Mouse (Mus musculus) Muller cell, postnatal 12 days (primary cell): ENCODE measurements around the gene Kdm4c.
"Not testable (repeated sequence)": the region's sequence is repeated elsewhere in the genome, so short reads cannot be mapped to it uniquely, and the experiment has no call there.

Experiments
- DNase-seq: peaks from one replicate; pipeline ENCODE4 v3.0.0-alpha.2; 2015; ENCODE audit errors: inconsistent ontology term

Kdm4c gene

DNA sequence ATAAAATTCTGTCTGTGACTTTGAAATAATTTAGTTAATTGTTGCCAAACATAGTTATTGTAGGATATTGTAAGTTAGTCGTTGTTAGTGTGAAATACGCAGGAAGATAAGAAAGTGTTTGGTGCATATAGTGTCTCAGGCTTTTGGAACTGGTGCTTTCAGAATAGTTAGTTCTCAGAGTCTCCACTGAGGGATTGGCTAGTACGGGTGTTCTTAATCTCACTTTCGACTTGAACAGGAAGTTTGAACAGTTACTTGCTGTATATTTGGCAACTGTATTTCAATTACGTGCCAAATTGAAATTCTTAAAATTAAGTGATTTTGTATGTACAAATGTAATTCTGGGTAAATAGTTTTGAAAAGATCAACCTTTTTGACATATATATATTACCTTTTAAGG, 68.8 kb downstream of the Kdm4c start:
- no peak for DNase-seq

DNA sequence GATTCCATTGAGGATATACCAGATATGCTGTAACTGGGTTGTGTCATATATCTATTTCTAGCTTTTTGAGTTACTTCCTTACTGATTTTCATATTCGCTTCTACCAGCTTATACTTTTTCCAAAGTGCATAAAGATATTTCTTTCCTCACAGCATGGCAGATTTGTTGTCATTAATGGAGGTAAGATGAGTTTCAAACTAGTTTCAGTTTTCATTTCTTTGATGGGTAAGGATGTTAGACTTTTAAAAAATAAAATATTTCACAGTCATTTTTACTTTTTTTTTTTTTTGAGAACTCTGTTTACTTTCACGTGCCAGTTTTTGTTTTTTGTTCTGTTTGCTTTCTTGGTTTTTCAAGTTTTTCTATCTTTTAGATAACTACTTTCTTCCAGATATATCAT, 70.6 kb downstream of the Kdm4c start:
- DNase-seq = no peak

DNA sequence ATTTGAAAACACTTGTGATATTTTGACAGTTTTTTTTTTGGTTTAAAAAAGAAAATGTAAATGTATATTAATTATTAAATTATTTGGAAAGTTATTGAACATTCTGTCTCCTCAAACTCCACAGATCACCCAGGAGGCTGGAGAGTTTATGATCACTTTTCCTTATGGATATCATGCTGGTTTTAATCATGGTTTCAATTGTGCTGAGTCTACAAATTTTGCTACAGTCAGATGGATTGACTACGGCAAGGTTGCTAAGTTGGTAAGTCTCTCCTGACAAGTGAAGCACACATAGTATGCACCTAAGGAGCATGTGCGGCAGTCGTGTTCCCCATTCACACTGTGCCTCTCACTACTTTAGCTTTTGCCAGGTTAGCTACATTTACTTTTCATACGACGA, 73.1 kb downstream of the Kdm4c start:
- DNase-seq = no peak

DNA sequence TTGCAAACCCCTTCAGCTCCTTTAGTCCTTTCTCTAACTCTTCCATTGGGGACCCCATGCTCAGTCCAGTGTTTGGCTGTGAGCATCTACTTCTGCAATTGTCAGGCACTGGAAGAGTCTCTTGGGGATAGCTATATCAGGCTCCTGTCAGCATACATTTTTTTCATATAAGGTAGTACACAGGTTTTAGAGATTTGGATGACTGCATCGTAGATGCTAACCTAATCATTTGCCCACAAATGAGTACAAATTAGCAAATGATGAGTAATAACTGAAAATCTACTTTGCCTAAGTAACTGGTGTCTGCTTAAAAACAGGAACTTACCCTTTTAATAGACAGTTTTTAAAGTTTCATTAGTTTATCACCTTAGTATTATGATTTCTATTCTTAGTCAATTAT, 77.0 kb downstream of the Kdm4c start:
- DNase-seq = no peak

DNA sequence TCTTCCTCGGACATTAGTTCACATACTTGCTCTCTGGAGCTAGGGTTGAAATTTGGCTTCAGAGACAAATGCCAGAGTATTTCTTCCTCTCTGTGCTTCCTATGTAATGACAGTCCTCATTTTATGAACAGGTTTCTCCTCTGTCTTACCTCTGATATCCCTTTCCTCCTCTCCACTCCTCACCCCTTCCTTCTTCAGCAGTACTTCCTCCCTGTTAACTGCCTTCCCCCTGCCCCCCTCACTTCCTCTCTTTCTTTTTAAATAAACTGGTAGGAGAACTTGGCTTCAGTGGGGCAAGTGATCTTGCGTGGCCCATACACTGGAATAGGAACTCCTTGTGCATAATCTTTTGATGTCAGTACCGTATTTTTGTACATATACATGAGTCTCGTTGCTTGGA, 115.2 kb downstream of the Kdm4c start:
- no peak for DNase-seq

DNA sequence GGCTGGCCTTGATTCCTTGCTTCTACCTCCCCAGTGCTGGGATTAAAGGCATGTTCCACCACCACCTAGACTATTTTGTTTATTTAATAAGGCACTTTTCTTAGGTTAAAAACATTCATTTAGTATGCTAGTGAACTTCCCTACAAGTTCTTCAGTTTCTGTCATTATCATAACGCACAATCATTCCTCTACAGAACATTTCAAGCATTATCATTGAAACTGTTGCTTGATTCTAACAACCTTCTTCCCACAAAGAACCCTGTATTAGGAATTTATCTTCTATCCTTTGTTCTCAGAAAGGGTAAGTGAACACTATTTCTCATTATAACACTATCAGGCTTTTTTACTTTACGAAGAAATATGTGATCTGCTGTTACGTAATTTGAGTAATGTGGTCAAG, 118.0 kb downstream of the Kdm4c start:
- DNase-seq = no peak

DNA sequence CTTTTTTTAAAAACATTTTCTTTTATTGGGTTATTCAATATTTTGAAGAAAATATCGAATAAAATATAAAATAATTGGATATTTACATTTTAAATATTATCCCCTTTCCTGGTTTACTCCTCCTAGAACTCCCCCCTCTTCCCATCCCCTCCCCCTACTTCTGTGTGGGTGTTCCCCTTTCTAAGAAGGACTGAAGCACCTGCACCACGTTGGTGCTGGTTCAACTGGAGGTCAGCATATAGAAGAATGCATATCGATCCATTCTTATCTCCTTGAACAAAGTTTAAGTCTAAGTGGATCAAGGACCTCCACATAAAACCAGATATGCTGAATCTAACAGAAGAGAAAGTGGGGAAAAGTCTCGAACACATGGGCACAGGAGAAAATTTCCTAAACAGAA, 144.3 kb downstream of the Kdm4c start:
- no peak for DNase-seq

DNA sequence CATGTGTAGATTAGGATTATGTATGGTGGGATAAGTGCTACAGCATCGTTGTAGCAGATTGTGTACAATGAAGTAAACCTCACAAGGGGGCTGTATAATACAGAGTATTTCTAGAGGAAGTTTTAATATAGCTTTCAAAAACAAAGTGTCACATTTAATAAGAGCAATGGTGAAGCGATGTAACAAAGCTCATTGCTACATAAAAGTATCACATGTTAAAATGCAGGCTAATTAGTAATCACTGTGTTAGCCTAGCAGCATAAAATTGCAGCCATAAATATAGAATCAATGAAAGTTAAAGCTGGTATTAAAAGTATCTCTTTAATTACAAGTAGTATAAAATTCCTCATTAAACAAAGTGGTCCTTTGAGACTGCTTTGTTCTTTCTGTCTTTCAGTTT, 150.9 kb downstream of the Kdm4c start:
- DNase-seq = no peak

DNA sequence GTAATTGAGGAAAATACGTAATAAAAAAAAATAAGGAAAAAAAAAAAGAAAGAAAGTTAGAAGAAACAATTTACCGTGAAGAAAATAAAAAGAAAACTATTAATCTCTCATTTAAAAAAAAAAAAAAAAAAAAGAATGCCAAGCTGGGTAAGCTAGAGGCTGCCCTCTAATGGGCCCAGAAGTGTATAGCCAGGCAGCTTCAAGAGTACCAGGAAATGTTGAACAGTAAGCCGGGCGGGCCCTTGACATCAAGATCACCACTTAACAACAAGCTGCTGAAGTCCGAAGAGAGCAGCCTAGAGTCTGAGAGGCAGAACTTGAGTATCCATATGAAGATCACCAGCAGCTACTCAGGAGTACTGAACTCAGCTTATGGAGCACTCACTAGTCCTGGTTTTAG, 154.3 kb downstream of the Kdm4c start:
- no peak for DNase-seq

DNA sequence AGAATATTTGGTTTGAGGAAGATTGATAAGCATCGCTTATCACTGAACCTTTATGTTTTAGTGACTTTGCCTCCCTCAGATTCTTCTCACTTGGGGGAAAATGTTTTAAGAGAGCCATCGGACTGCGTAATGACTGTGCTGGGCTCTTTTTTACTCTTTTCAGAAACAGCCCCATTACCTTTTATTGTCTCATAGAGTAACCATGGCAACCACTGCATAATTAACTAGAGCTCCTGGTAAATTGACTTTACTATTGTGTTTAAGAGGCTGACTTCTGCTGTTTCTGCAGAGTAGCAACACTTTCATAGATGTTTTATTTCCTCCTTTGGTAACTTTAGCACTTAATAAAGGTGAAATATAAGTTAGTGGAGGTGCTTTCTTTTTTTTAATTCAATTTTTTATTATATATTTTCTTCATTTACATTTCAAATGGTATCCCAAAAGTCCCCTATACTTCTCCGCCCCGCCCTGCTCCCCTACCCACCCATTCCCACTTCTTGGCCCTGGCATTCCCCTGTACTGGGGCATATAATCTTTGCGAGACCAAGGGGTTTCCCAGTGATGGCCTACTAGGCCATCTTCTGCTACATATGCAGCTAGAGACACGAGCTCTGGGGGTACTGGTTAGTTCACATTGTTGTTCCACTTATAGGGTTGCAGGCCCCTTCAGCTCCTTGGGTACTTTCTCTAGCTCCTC, 159.5 kb downstream of the Kdm4c start:
- DNase-seq = not testable (repeated sequence)

DNA sequence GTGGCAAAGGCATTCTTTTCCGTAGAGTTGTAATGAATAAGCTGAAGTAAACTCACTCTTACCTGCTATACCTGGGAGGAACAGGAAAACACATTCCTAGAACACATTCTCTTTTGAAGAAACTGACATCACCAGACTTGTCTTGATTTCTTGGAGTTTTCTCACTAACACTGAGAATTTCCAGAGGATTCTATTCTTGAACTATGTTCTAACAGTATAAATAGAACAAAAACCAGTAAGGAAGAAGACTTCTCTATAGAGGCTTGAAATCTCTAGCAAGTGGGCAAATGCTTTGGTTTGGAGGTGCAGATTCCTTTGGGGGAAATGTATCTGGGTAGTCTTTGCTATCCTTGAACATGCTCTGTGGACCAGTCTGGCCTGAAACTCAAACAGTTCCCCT, 166.4 kb downstream of the Kdm4c start:
- no peak for DNase-seq

DNA sequence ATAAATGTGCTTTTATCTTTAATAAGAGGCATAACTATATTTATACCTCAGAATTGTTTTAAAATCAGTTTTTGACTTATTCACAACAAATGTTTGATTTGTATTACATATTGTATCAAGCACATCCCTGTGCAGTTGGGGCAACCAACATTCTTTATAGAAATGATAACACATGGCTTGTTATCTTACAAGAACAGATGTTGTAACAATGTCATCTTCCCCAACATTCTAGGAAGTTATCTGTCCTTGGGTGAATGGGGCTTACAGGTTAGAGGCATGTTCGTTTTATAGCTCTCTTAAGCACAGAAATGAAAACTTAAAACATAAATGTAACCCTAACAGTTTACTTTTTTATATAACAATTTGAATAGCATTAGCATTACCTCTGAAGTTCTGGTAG, 177.5 kb downstream of the Kdm4c start:
- no peak for DNase-seq
